8 mouse cellular contexts compared by ENCODE assay signal in the genomic region with DNA sequence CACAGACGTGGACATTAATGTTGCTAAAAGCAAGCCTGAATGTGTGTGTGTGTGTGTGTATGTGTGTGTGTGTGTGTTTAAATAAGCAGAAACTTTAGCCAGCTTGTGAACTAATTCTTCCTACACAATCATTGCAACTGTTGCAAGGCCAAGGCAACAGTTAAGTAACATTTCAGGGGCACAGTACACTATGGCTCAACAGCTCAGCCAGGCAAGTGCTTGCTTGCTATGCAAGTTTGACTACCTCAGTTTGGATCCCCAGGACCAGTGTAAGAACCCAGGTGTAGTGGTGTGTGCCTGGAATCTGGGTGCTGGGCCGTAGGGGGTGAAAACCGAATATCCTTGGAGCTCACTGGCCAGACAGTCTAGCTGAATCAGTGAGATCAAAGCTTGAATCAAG. TPM values are rescaled to one million over a fixed set of nuclear protein-coding genes. Genes with fewer than 3 reads are reported as not detected.
DNase-seq lines count a peak whose midpoint lies in the region; ATAC-seq and TF ChIP-seq lines count a peak whose summit lies in the region.

No protein-coding gene starts in this region.

- no peaks in the 10 kb centered on the region for H3K36me3 ChIP-seq in heart, postnatal 0 days (replicated peaks; ENCODE audit: control insufficient read depth, insufficient read depth, low read length)
- H3K36me3 ChIP-seq in hindbrain, embryonic 15.5 days: no peaks in the 10 kb centered on the region
- H3K36me3 ChIP-seq in midbrain, embryonic 10.5 days: peaks cover 8% of the 10 kb centered on the region; the same call in 1 of the 2 replicates

- 60% methylated on average over 3 of the region's 3 CpGs for WGBS in heart, postnatal 0 days
- 73% methylated on average over 3 of the region's 3 CpGs for WGBS in hindbrain, embryonic 15.5 days
- WGBS in midbrain, embryonic 10.5 days: 73% methylated on average over 3 of the region's 3 CpGs
- WGBS in cerebellum, adult 2 months: 68% methylated on average over 3 of the region's 3 CpGs

- no peak for TF ChIP-seq POLR2A in cerebellum, adult 2 months (IDR thresholded peaks at IDR 0.05; ENCODE audit: borderline replicate concordance, insufficient read depth, low read length)

- no peak for TF ChIP-seq CTCF in heart, postnatal 0 days (IDR thresholded peaks at IDR 0.05; ENCODE audit: low read depth)
- no peak for TF ChIP-seq CTCF in cerebellum, adult 2 months (IDR thresholded peaks at IDR 0.05; ENCODE audit: borderline replicate concordance, insufficient read depth, low read depth, low read length)

- H3K4me3 ChIP-seq in heart, postnatal 0 days (ENCODE audit: low read depth, low read length): peak overlapping the region; percentile 72
- 0 out of 2 replicates have a peak overlapping the region, but pooled peaks have one; percentile 0 for H3K4me3 ChIP-seq in hindbrain, embryonic 15.5 days
- peak overlapping the region; percentile 68 for H3K4me3 ChIP-seq in midbrain, embryonic 10.5 days
- no peak overlapping the region for H3K4me3 ChIP-seq in cerebellum, adult 2 months (replicated peaks; ENCODE audit: insufficient read depth, low read depth, low read length)

- peak overlapping the region; percentile 87 for H3K4me2 ChIP-seq in heart, postnatal 0 days (ENCODE audit: low read depth, low read length)
- H3K4me2 ChIP-seq in hindbrain, embryonic 15.5 days: peak overlapping the region; percentile 95

- no peak overlapping the region for H3K9ac ChIP-seq in heart, postnatal 0 days (replicated peaks; ENCODE audit: low read depth, low read length)
- H3K9ac ChIP-seq in hindbrain, embryonic 15.5 days: no peak overlapping the region

- H3K27me3 ChIP-seq in heart, postnatal 0 days (ENCODE audit: control insufficient read depth, insufficient read depth, low read length): no peaks in the 10 kb centered on the region
- no peaks in the 10 kb centered on the region for H3K27me3 ChIP-seq in hindbrain, embryonic 15.5 days
- H3K27me3 ChIP-seq in midbrain, embryonic 10.5 days (ENCODE audit: low read depth, poor library complexity, severe bottlenecking): no peaks in the 10 kb centered on the region
- no peaks in the 10 kb centered on the region for H3K27me3 ChIP-seq in cerebellum, adult 2 months (ENCODE audit: control insufficient read depth, insufficient read depth, low read length)

- ATAC-seq in heart, postnatal 0 days (ENCODE audit: insufficient read depth, low read depth): no peak
- ATAC-seq in hindbrain, embryonic 15.5 days (ENCODE audit: low FRiP score, low read depth): no peak

- peaks cover 26% of the 10 kb centered on the region for H3K4me1 ChIP-seq in heart, postnatal 0 days (ENCODE audit: control insufficient read depth, insufficient read depth)
- peaks cover 30% of the 10 kb centered on the region for H3K4me1 ChIP-seq in hindbrain, embryonic 15.5 days (replicated peaks)
- H3K4me1 ChIP-seq in midbrain, embryonic 10.5 days: peaks cover 30% of the 10 kb centered on the region
- 0 out of 2 replicates have a peak, but pooled peaks cover 2% of the 10 kb centered on the region for H3K4me1 ChIP-seq in cerebellum, adult 2 months (ENCODE audit: control insufficient read depth, insufficient read depth, low read length)

- no peaks in the 10 kb centered on the region for H3K9me3 ChIP-seq in heart, postnatal 0 days (replicated peaks; ENCODE audit: control insufficient read depth, low read length)
- no peaks in the 10 kb centered on the region for H3K9me3 ChIP-seq in hindbrain, embryonic 15.5 days
- H3K9me3 ChIP-seq in midbrain, embryonic 10.5 days (replicated peaks): no peaks in the 10 kb centered on the region

- no peak for DNase-seq in heart, postnatal 0 days (ENCODE audit: low spot score)
- no peak for DNase-seq in heart, adult 8-10 months (ENCODE audit: low spot score)
- peak; percentile 39 for DNase-seq in adrenal gland, postnatal 14 days
- no peak for DNase-seq in midbrain, embryonic 10.5 days (ENCODE audit: low spot score)
- no peak for DNase-seq in right cerebral cortex, postnatal 25 days
- DNase-seq in cerebellum, postnatal 25 days: no peak
- DNase-seq in cerebellum, adult 2 months: no peak

- no peak for TF ChIP-seq EP300 in heart, postnatal 0 days (IDR thresholded peaks at IDR 0.05; ENCODE audit: low read depth)

- H3K27ac ChIP-seq in heart, postnatal 0 days (ENCODE audit: low read depth): no peak overlapping the region
- H3K27ac ChIP-seq in hindbrain, embryonic 15.5 days (replicated peaks): no peak overlapping the region
- H3K27ac ChIP-seq in midbrain, embryonic 10.5 days (replicated peaks): no peak overlapping the region
- no peak overlapping the region for H3K27ac ChIP-seq in cerebellum, adult 2 months (ENCODE audit: insufficient read depth, low read length)

RNA-seq across cellular contexts. Expression of gene Golim4, which starts 2.6 kb away (rescaled TPM):
- total RNA-seq in heart, postnatal 0 days (2014; rRNA removed; ENCODE audit: low replicate concordance): 20.2 and 48.5 TPM in 2 replicates
- polyA plus RNA-seq in heart, postnatal 0 days (2015; fragmentation: Nextera tagmentation; extraction: Ambion mirVana): 24.5 and 24.7 TPM in 2 replicates
- 10 to 100 TPM; 16.5 to 20.4 (median 18.7) TPM for total RNA-seq in heart, adult 8-10 months (2022)
- total RNA-seq in adrenal gland, postnatal 14 days (2021): 71.0 and 75.4 TPM in 2 replicates
- polyA plus RNA-seq in hindbrain, embryonic 15.5 days (2015; fragmentation: Nextera tagmentation; extraction: Ambion mirVana): 20.2 and 22.0 TPM in 2 replicates
- polyA plus RNA-seq in midbrain, embryonic 10.5 days (2016; fragmentation: Nextera tagmentation; extraction: Ambion mirVana): 52.2 and 55.7 TPM in 2 replicates
- polyA plus RNA-seq in cerebellum, adult 2 months (2012; rRNA removed): 28.7 and 31.8 TPM in 2 replicates
